Mouse (Mus musculus) cerebellum, adult 2 months (tissue): Measurements from ENCODE around the gene Zdhhc17.

ENCODE experiments used
- CTCF ChIP-seq: fragments of 200-500 bp; IDR thresholded peaks from 2 replicates; pipeline ENCODE4 v1.5.1; 2011; ENCODE audit warnings: low read depth, mild to moderate bottlenecking, control low read depth, low read length, moderate library complexity, borderline replicate concordance; ENCODE audit not compliant: insufficient read depth
- POLR2A ChIP-seq: fragments of 200-500 bp; IDR thresholded peaks from 2 replicates; pipeline ENCODE4 v1.6.1; 2011; ENCODE audit warnings: low read length, control low read depth, borderline replicate concordance; ENCODE audit not compliant: insufficient read depth

DNA sequence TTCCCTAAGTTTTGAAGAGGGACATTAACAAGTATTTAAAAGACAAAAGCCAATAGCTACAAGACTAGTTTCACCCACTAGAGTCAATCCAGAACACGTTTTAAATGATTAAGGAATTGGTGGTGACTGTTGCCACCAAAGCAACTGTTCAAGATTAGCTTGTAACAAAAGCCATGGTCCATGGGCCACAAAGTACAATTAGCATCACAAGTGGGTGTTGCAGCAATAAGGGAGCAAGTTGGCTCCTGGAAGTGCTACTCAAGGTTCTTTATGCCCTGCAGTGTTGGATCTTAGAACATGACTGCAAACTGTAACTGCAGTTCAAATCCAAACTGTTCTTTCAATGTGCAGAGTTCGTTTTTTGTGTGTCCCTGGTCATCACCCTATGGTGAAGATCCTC lies 32.6 kb downstream of the Zdhhc17 start:
- TF ChIP-seq POLR2A (no peak), CTCF (no peak)
